12 mouse cellular contexts compared by ENCODE assay signal in the genomic region with DNA sequence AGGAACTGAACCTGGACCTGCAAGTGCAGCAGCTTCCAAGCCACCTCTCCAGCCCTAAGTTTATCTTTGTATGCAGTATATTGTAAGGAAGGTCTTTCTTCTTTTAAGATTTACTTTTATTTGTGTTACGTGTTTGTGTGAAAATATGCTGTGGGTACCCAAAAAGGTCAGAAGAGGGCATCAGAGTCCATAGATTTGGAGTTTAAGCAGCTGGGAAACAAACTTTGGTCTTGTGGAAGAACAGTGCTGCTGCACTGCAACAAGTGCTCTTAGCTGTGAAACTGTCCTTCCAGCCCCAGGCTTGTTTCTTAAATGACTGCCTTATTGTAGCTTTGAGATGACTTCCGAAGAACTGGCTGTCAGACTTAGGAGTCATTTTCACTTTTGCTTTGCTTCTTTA.
DNase-seq lines count a peak whose midpoint lies in the region; ATAC-seq and TF ChIP-seq lines count a peak whose summit lies in the region.
"Had no signal": no experiment of that assay in that cellular context is flagged by ENCODE, and none has a peak within 500 bp of the region (broad histone marks: within the 10 kb centered on the region; RNA-seq: fewer than 3 reads in every experiment).

No protein-coding gene starts in this region.

- no peak for TF ChIP-seq POLR2A in lung, adult 2 months (IDR thresholded peaks at IDR 0.05; ENCODE audit: borderline replicate concordance, extremely low read depth, low read depth, low read length)

- peak; percentile 16; the same call in 1 of the 2 replicates for TF ChIP-seq CTCF in lung, adult 2 months (IDR thresholded peaks at IDR 0.05; ENCODE audit: insufficient read depth, low read length)

- no peak overlapping the region for H3K4me2 ChIP-seq in hindbrain, embryonic 12.5 days (replicated peaks)
- H3K4me2 ChIP-seq: limb, embryonic 15.5 days; midbrain, embryonic 11.5 days; neural tube, embryonic 15.5 days had no signal

- peaks cover 72% of the 10 kb centered on the region for H3K36me3 ChIP-seq in heart, embryonic 10.5 days
- peaks cover 53% of the 10 kb centered on the region for H3K36me3 ChIP-seq in hindbrain, embryonic 12.5 days

- no peak overlapping the region for H3K4me3 ChIP-seq in heart, embryonic 10.5 days
- H3K4me3 ChIP-seq in lung, adult 2 months (replicated peaks; ENCODE audit: extremely low read depth, low read depth, low read length): no peak overlapping the region
- H3K4me3 ChIP-seq in hindbrain, embryonic 12.5 days: no peak overlapping the region
- H3K4me3 ChIP-seq: limb, embryonic 15.5 days; neural tube, embryonic 15.5 days had no signal

- H3K27me3 ChIP-seq in heart, embryonic 10.5 days (ENCODE audit: insufficient read depth, poor library complexity, severe bottlenecking): no peaks in the 10 kb centered on the region
- no peaks in the 10 kb centered on the region for H3K27me3 ChIP-seq in hindbrain, embryonic 12.5 days
- H3K27me3 ChIP-seq: limb, embryonic 15.5 days; neural tube, embryonic 15.5 days had no signal

- DNase-seq in heart, adult 8-10 months (ENCODE audit: low spot score): peak; percentile 48
- DNase-seq in heart, embryonic 10.5 days (ENCODE audit: low spot score): no peak
- DNase-seq in CD4-positive, CD25-positive, alpha-beta regulatory T cell, adult 2 months (ENCODE audit: low read depth, low spot score): peak; percentile 41
- peak; percentile 46 for DNase-seq in brain, adult 2 months (ENCODE audit: low read depth, low spot score)
- no peak for DNase-seq in lung, adult 2 months
- no peak for DNase-seq in cerebellum, postnatal 14 days
- DNase-seq in layer of hippocampus, adult 9-10 months (ENCODE audit: low spot score): no peak
- DNase-seq: cerebellum, postnatal 25 days had no signal

- H3K9me3 ChIP-seq in heart, embryonic 10.5 days: no peaks in the 10 kb centered on the region
- H3K9me3 ChIP-seq in hindbrain, embryonic 12.5 days (replicated peaks): no peaks in the 10 kb centered on the region
- H3K9me3 ChIP-seq: limb, embryonic 15.5 days; neural tube, embryonic 15.5 days had no signal

- no peaks in the 10 kb centered on the region for H3K4me1 ChIP-seq in heart, embryonic 10.5 days
- H3K4me1 ChIP-seq in lung, adult 2 months (ENCODE audit: control insufficient read depth, insufficient read depth, low read length): no peaks in the 10 kb centered on the region
- H3K4me1 ChIP-seq in hindbrain, embryonic 12.5 days: no peaks in the 10 kb centered on the region
- H3K4me1 ChIP-seq: limb, embryonic 15.5 days; neural tube, embryonic 15.5 days had no signal

- no peak for ATAC-seq in hindbrain, embryonic 12.5 days (ENCODE audit: low FRiP score)

- WGBS in heart, embryonic 10.5 days: 92% methylated on average over 2 of the region's 2 CpGs
- 70% methylated on average over 2 of the region's 2 CpGs for WGBS in lung, adult 2 months
- WGBS in hindbrain, embryonic 12.5 days: 91% methylated on average over 2 of the region's 2 CpGs

- no peak overlapping the region for H3K9ac ChIP-seq in hindbrain, embryonic 12.5 days
- H3K9ac ChIP-seq: limb, embryonic 15.5 days; neural tube, embryonic 15.5 days had no signal

- no peak overlapping the region for H3K27ac ChIP-seq in heart, embryonic 10.5 days
- no peak overlapping the region for H3K27ac ChIP-seq in hindbrain, embryonic 12.5 days
- H3K27ac ChIP-seq: limb, embryonic 15.5 days; neural tube, embryonic 15.5 days had no signal

Comparison
In these comparisons a context has a peak if more than half of its experiments do, and no peak if none do; other contexts are left out.
1. DNase-seq: peak in heart, adult 8-10 months (single experiment), CD4-positive, CD25-positive, alpha-beta regulatory T cell, adult 2 months (single experiment) and brain, adult 2 months (single experiment); none in heart, embryonic 10.5 days (single experiment), lung, adult 2 months (single experiment), cerebellum, postnatal 14 days (0 of 2) and layer of hippocampus, adult 9-10 months (single experiment).